Mouse (Mus musculus) liver, embryonic 16.5 days (tissue): ENCODE results near the gene Stc2. TPM values are rescaled to one million over a fixed set of nuclear protein-coding genes. Genes with fewer than 3 reads are reported as not detected.

Experiments
- ATAC-seq: fragments of 200-750 bp; cut with Nextera tagmentation; 2 replicates; pipeline ENCODE4 v1.8.0; 2017; ENCODE audit warnings: low read depth, mild to moderate bottlenecking, moderate number of reproducible peaks, moderate library complexity
- H3K27ac ChIP-seq: fragments of 300-500 bp; sonication (generic); 2 replicates; pipeline ENCODE4 v1.5.1; 2014; ENCODE audit warnings: mild to moderate bottlenecking, low read length
- H3K27me3 ChIP-seq: fragments of 300-500 bp; sonication (generic); 2 replicates; pipeline ENCODE4 v1.6.1; 2014; ENCODE audit warnings: low read depth, low read length, mixed read lengths; ENCODE audit not compliant: control insufficient read depth, insufficient read depth
- H3K36me3 ChIP-seq: fragments of 300-500 bp; sonication (generic); 2 replicates; pipeline ENCODE4 v1.6.1; 2014; ENCODE audit warnings: mild to moderate bottlenecking; ENCODE audit not compliant: control insufficient read depth, insufficient read depth
- H3K4me1 ChIP-seq: fragments of 300-500 bp; sonication (generic); 2 replicates; pipeline ENCODE4 v1.6.1; 2014; ENCODE audit warnings: low read depth, low read length, mixed read lengths; ENCODE audit not compliant: control insufficient read depth
- H3K4me2 ChIP-seq: fragments of 300-500 bp; sonication (generic); 2 replicates; pipeline ENCODE4 v1.6.1; 2014; ENCODE audit warnings: low read depth, low read length, mixed read lengths
- H3K4me3 ChIP-seq: fragments of 300-500 bp; sonication (generic); 2 replicates; pipeline ENCODE4 v1.5.1; 2014; ENCODE audit warnings: low read depth, mild to moderate bottlenecking, low read length
- H3K9ac ChIP-seq: fragments of 300-500 bp; sonication (generic); 2 replicates; pipeline ENCODE4 v1.6.1; 2014; ENCODE audit warnings: low read depth, low read length
- H3K9me3 ChIP-seq: fragments of 300-500 bp; sonication (generic); replicated peaks from 2 replicates; pipeline ENCODE4 v1.6.1; 2016; ENCODE audit warnings: low read length; ENCODE audit not compliant: control insufficient read depth
- WGBS: fragments of 180-500 bp; shearing (Covaris S2); extraction: QIAGEN DNeasy Blood & Tissue Kit; methylation state at CpG from one replicate; pipeline ENCODE4 v1.1.7; 2014; ENCODE audit not compliant: insufficient replicate concordance; 5-methylcytosine and 5-hydroxymethylcytosine counted together
- polyA plus RNA-seq: library from polyadenylated mRNA; unstranded; fragments of >200 nt; fragmentation: Nextera tagmentation; extraction: Ambion mirVana; gene quantifications from 2 replicates; pipeline ENCODE4 v1.2.1, GENCODE M21; 2015

Stc2 gene
- polyA plus RNA-seq, 1 experiment from 2014 or later = 0.39 TPM

GRCm38 (mm10) chr11:31388890-31389289 is 19.0 kb upstream of the Stc2 start:
- Histone ChIP-seq H3K9ac (no peak overlapping the region), H3K27me3 (no peaks in the 10 kb centered on the region), H3K4me2 (no peak overlapping the region), H3K9me3 (no peaks in the 10 kb centered on the region), H3K4me3 (no peak overlapping the region), H3K27ac (no peak overlapping the region), H3K4me1 (no peaks in the 10 kb centered on the region), H3K36me3 (no peaks in the 10 kb centered on the region)
- ATAC-seq = no peak
- 58% methylated on average over 4 of the region's 4 CpGs for WGBS

GRCm38 (mm10) chr11:31387526-31387925 is 17.7 kb upstream of the Stc2 start:
- no peak for ATAC-seq
- Histone ChIP-seq H3K36me3 (no peaks in the 10 kb centered on the region), H3K4me2 (no peak overlapping the region), H3K4me3 (no peak overlapping the region), H3K27me3 (no peaks in the 10 kb centered on the region), H3K27ac (no peak overlapping the region), H3K9ac (no peak overlapping the region), H3K9me3 (no peaks in the 10 kb centered on the region), H3K4me1 (no peaks in the 10 kb centered on the region)
- 52% methylated on average over 5 of the region's 5 CpGs for WGBS

DNA sequence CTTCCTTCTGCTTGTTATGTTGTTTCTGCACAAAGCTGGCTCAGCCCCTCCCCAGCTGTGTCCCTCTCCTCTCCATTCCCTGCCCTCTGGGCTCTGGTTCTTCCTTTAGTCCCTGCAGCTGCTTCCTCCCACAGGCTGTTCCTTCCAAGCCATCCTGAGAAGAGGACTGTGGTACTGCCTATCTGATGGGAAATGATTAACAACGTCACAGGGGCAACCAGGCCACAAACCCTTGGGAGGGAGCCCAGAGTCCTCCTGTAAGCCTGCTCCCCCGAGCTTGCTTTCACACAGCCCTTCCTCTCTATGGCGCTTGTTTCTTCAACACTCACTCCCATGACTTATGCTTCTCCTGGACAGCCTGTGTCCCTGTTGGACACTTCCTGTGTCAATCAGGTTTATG is 16.7 kb upstream of the Stc2 start:
- Histone ChIP-seq H3K4me1 (no peaks in the 10 kb centered on the region), H3K4me3 (no peak overlapping the region), H3K36me3 (no peaks in the 10 kb centered on the region), H3K27me3 (no peaks in the 10 kb centered on the region), H3K9me3 (no peaks in the 10 kb centered on the region), H3K27ac (no peak overlapping the region), H3K9ac (no peak overlapping the region), H3K4me2 (no peak overlapping the region)
- ATAC-seq = no peak
- 14% methylated on average over 3 of the region's 3 CpGs for WGBS

DNA sequence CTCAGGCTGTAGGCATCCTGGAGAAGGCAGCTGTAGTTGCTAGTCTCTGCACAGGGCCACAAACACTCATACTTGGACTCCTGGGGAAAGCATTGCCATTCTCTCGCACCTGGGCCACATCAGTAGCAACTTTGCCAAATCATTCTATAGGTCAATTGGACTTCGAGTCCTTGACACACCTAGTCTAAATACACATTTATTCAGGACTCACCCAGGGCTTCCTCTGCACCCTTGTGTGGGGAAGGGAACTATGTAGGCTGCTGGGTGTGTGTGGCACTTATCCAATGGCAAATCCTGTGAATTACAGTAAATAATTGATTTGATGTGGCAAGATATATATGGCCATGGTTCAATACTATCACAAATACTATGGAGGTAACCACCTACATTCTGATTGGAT is 14.1 kb upstream of the Stc2 start:
- Histone ChIP-seq H3K4me2 (no peak overlapping the region), H3K36me3 (no peaks in the 10 kb centered on the region), H3K4me1 (no peaks in the 10 kb centered on the region), H3K27me3 (no peaks in the 10 kb centered on the region), H3K27ac (no peak overlapping the region), H3K4me3 (no peak overlapping the region), H3K9me3 (no peaks in the 10 kb centered on the region), H3K9ac (no peak overlapping the region)
- ATAC-seq = no peak
- 58% methylated on average over 2 of the region's 2 CpGs for WGBS

DNA sequence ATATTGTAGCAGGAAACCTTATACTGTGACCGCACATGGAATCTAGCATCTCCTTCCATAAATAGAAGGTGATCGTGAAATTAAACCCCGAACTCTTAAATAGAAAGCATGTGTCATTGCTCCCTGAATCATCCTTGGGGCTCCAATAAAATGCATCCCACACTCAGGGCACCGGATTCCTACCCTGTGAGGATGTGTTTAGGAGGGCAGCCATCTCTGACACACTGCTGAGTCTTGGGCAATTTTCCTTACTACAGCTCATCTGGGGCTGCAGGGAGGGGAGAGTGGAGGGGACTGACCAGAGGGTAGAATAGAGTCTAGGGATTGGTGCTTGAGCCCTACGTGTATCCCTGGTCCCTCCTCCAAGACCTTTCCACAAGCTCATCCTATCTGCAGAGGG is 12.3 kb upstream of the Stc2 start:
- Histone ChIP-seq H3K9ac (no peak overlapping the region), H3K36me3 (no peaks in the 10 kb centered on the region), H3K9me3 (no peaks in the 10 kb centered on the region), H3K4me1 (no peaks in the 10 kb centered on the region), H3K4me2 (no peak overlapping the region), H3K4me3 (no peak overlapping the region), H3K27me3 (no peaks in the 10 kb centered on the region), H3K27ac (no peak overlapping the region)
- no peak for ATAC-seq
- WGBS = 64% methylated on average over 5 of the region's 5 CpGs

DNA sequence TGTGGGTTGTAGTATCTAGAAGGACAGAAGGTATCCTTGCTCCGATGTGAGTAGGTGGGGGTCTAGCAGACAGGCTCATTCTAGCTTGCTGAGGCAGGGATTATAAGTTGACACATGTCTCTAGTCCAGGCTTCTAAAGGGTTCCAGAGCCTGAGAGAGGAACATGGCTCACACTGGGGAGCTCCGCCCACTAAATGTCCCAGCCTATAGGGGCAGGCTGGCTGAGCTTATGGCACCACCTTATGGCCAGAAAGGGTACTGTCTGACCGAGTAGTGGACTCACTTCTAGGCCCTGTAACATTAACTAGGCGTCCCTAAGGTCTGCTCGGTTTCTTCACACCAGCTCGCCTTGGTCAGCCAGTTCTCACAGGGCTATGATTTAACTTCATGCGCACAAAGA is 3.6 kb upstream of the Stc2 start:
- peaks cover 43% of the 10 kb centered on the region for H3K27me3 ChIP-seq
- no peak overlapping the region for H3K4me2 ChIP-seq
- no peaks in the 10 kb centered on the region; the same call in 1 of the 2 replicates for H3K4me1 ChIP-seq
- 33% methylated on average over 7 of the region's 7 CpGs for WGBS
- peak; percentile 48; the same call in 1 of the 2 replicates for ATAC-seq
- no peak overlapping the region for H3K9ac ChIP-seq
- no peak overlapping the region for H3K4me3 ChIP-seq
- H3K36me3 ChIP-seq = no peaks in the 10 kb centered on the region
- H3K27ac ChIP-seq = no peak overlapping the region
- no peaks in the 10 kb centered on the region for H3K9me3 ChIP-seq

GRCm38 (mm10) chr11:31372206-31372605 is 2.3 kb upstream of the Stc2 start:
- Histone ChIP-seq H3K9ac (no peak overlapping the region), H3K36me3 (no peaks in the 10 kb centered on the region), H3K4me3 (no peak overlapping the region), H3K27ac (no peak overlapping the region), H3K9me3 (no peaks in the 10 kb centered on the region), H3K4me1 (no peaks in the 10 kb centered on the region; the same call in 1 of the 2 replicates), H3K27me3 (peaks cover 47% of the 10 kb centered on the region), H3K4me2 (no peak overlapping the region)
- WGBS = 56% methylated on average over 4 of the region's 4 CpGs
- ATAC-seq = no peak

DNA sequence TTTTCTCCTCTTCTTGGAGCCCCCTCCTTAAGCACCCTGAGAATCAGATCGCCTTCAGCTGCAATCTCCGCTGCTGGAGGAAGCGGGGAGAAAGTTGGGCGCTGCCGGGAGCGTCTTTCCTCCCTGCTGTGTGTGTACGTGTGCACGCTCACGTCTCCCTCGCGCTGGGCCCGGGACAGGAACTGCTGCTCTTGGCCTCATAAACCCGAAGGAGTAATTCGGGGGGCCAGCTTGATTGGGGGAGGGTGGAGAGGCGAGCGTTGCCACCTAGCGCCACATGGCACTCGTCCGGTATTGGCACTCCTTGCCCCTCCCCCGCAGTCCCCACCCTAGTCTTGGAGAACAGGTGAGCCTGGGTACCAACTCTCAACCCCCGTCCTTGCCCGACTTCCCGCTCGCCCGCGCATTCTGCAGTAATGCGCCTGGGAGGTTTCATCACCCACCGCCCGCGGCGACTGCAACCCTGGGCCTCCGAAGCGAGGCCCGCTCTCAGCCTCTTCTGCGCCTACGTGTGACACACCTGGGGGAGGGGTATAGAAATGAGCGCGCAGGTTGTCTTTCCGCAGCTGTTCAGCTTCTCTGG is 1.5 kb upstream of the Stc2 start:
- peak overlapping the region; percentile 42 for H3K4me2 ChIP-seq
- 2% methylated on average over 39 of the region's 39 CpGs for WGBS
- peak overlapping the region; percentile 15; the same call in 1 of the 2 replicates for H3K4me3 ChIP-seq
- H3K27me3 ChIP-seq = peaks cover 47% of the 10 kb centered on the region
- no peak overlapping the region for H3K9ac ChIP-seq
- no peaks in the 10 kb centered on the region for H3K36me3 ChIP-seq
- no peaks in the 10 kb centered on the region; the same call in 1 of the 2 replicates for H3K4me1 ChIP-seq
- no peak overlapping the region for H3K27ac ChIP-seq
- no peak for ATAC-seq
- H3K9me3 ChIP-seq = no peaks in the 10 kb centered on the region

DNA sequence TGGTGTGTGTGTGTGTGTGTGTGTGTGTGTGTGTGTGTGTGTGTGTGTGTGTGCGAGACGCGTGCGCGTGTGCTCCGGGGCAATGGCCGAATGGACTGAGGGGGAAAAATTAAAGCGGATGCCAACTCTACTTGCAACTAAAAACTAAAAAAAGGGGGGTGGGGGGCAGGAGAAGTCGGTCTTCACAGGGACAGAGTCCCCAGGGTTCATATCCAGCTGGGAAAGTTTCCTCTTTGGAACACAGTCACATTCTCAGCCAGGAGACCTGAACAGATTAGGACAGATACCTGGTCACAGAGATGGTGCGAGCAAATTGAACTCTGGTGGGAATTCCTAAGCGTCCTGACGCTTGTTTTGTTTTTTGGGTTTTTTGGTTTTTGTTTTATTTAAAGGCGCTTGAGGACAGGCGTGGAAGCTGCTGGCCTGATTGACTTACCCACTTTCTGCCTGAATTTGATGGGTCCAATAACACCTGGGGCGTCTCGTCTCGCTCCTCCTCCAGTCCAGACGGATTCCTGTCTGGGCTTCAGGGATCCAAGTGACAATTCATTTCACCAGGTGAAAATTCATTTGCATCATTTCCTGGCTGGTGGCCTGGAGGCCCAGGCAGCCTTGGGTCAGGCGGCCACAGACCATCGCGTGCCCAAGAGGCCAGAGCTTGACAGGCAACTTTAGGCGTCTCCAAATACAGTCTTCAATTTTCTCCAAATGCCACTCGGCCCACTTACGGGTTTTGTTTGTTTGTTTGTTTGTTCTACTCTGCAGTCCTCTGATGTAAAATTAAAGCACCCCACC is 759 bp upstream of the Stc2 start:
- H3K36me3 ChIP-seq = no peaks in the 10 kb centered on the region
- 2% methylated on average over 24 of the region's 24 CpGs for WGBS
- no peak overlapping the region for H3K27ac ChIP-seq
- peak overlapping the region; percentile 51 for H3K4me2 ChIP-seq
- H3K9ac ChIP-seq = no peak overlapping the region
- H3K9me3 ChIP-seq = no peaks in the 10 kb centered on the region
- H3K27me3 ChIP-seq = peaks cover 47% of the 10 kb centered on the region
- no peak overlapping the region for H3K4me3 ChIP-seq
- no peak for ATAC-seq
- H3K4me1 ChIP-seq = no peaks in the 10 kb centered on the region; the same call in 1 of the 2 replicates
